Mouse (Mus musculus) frontal cortex, postnatal 10 days (tissue): ENCODE data around the gene Arhgef16.

Experiments
- DNase-seq, 2 experiments: peaks; one replicate each; pipeline ENCODE4 v3.0.0; 2022; ENCODE audit warnings: low spot score in 2 of 2, mixed read lengths in 1 of 2

Gene Arhgef16

DNA sequence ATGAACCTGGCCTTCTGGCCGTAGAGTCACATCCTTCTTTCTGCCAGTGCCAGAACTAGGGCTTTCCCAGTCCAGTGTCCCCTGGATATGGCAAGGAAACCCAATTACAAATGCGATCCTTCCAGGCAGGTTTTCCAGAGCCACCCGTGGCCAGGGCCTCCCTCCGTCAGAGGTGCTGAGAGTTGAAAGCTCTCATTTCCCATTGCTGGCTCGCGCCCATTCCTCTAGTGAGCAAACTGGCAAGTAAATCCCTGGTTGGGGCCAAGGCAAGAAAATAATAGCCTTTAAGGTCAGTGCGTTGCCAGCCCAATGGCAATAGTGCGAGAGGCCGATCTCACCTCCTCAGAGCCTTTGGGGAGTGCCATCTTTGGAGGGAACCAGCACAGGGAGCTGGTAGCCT is 71.9 kb downstream of the Arhgef16 start:
- no peak for DNase-seq
